Mouse (Mus musculus) ovary, adult 18-20 months (tissue): ENCODE data around the gene Cd180.

Source experiments
- DNase-seq: peaks from one replicate; pipeline ENCODE4 v3.0.0; 2022; ENCODE audit warnings: low spot score, mixed read lengths

The Cd180 gene

DNA sequence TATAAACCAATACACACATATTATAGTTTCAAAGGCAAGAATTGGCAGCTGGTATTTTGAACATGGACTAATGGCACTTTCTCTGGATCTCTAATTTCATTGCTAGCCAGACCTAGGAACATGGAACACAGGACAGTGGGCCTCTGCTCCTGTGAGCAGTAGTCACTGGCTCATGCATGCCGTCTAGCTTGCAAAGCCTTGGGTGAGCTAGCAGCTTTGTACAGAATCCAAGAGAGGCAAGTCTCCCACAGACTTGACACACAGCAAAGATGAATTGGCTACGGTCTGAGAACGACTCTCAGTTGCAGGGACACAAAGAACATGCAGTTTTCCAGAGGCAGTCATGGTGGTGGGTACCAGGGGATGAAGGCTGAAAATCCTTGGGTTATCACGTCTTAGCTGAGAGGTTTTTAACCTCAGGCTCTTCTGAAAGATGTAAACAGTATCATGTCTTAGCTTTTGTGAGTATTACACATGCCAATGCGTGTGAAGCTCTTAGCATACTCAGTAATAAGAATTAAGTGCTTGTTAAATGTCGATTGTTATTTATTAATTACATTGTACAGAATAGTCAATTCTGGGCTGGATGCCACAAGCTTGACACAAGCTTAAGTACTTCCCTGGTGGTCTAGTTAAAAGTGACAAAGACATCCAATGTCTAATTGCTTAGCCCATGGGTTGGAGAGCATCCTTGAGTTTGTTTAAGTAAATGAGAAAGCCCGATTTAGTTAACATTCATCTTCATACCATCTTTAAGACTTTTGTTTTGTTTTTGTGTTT is 90.4 kb downstream of the Cd180 start:
- no peak for DNase-seq

DNA sequence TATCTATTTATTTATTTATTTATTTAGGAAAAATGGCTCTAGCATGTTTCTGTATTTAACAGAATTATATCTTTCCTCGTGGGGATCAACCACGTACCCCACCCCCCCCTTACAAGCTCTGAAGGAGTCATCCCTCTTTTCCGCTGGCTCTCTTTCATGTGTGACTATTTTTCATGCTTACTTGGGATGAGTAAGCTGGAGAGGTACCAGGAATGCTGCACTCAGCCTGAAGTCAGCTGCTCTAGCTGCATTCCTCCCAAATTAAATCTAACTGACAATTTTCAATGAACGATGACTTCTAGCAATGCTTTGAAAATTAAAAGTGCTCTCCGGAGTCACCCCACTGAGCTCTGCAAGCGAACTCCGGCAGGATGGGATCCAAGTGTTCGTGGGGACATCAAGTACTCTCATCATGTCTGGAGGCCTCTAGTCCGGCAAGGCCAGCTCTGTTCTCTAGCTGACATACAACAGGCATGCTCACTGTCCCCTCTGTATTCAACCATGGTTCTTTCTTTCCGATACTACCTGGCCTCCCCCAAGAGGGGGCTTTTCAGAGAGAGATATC is 93.4 kb downstream of the Cd180 start:
- DNase-seq, result no peak
